ENCODE assay signal across 8 mouse cellular contexts in genomic region chr14:20707201-20708190, GRCm38 (mm10). TPM values are rescaled to one million over a fixed set of nuclear protein-coding genes. Genes with fewer than 3 reads are reported as not detected.
A peak's percentile ranks its signal among the peaks of the same experiment; 100 is the strongest.
DNase-seq lines count a peak whose midpoint lies in the region; ATAC-seq and TF ChIP-seq lines count a peak whose summit lies in the region.

TSS of gene Zswim8 (plus strand) at chr14:20707552.

- peak within 1 kb of the TSS; percentile 61 for H3K27ac ChIP-seq in cortical plate, adult 2 months (ENCODE audit: insufficient read depth, low read length)

- peak; percentile 60 for ATAC-seq in activated CD4-positive, CD25-positive, alpha-beta regulatory T cell, adult 4 months
- ATAC-seq in megakaryocyte progenitor cell, adult 5-6 weeks (replicated peaks; ENCODE audit: poor library complexity): peak; percentile 71

- TF ChIP-seq CTCF in cortical plate, adult 2 months (IDR thresholded peaks at IDR 0.05; ENCODE audit: extremely low read depth, insufficient read depth, low read length): no peak

- H3K4me1 ChIP-seq in cortical plate, adult 2 months (ENCODE audit: control insufficient read depth, insufficient read depth, low read length): peaks cover 5% of the 10 kb centered on the region; the same call in 1 of the 2 replicates

- TF ChIP-seq POLR2A in cortical plate, adult 2 months (IDR thresholded peaks at IDR 0.05; ENCODE audit: extremely low read depth, insufficient read depth, low read length): peak; percentile 62

- H3K4me3 ChIP-seq in cortical plate, adult 2 months (ENCODE audit: insufficient read depth, low read length): peak within 1 kb of the TSS; percentile 53

- peak; percentile 89 for DNase-seq in gastrocnemius, postnatal 10 days
- DNase-seq in induced T-regulatory cell, adult 2 months (ENCODE audit: low read depth): peak; percentile 88
- peak; percentile 74 to 89 for DNase-seq in left cerebral cortex, adult 9 months (ENCODE audit: low spot score in 2 of 2)
- DNase-seq in right cerebral cortex, postnatal 14 days: peak; percentile 87
- peak; percentile 89 for DNase-seq in urinary bladder, postnatal 36 days (ENCODE audit: low spot score in 2 of 2)

RNA-seq across cellular contexts. Expression of gene Zswim8, which starts in this region (rescaled TPM):
- 10 to 100 TPM; 19.2 to 24.8 TPM for polyA plus RNA-seq in activated CD4-positive, CD25-positive, alpha-beta regulatory T cell, adult 4 months (2017; shearing (Covaris generic))
- 174 and 185 TPM in 2 replicates for polyA plus RNA-seq in cortical plate, adult 2 months (2012; rRNA removed)
- 10 to 100 TPM; 46.8 to 62.9 TPM for total RNA-seq in gastrocnemius, postnatal 10 days (2021)
- total RNA-seq in megakaryocyte progenitor cell, adult 5-6 weeks (2015): 19.5 and 23.4 TPM in 2 replicates
- 19.1 and 23.5 TPM in 2 replicates for total RNA-seq in megakaryocyte progenitor cell, adult 5-6 weeks (2017)

Comparison
In these comparisons a context has a peak if more than half of its experiments do, and no peak if none do; other contexts are left out.
1. Peak in every context shown above with its lines: DNase-seq, ATAC-seq, H3K4me3 ChIP-seq and H3K27ac ChIP-seq.